In the genomic region with DNA sequence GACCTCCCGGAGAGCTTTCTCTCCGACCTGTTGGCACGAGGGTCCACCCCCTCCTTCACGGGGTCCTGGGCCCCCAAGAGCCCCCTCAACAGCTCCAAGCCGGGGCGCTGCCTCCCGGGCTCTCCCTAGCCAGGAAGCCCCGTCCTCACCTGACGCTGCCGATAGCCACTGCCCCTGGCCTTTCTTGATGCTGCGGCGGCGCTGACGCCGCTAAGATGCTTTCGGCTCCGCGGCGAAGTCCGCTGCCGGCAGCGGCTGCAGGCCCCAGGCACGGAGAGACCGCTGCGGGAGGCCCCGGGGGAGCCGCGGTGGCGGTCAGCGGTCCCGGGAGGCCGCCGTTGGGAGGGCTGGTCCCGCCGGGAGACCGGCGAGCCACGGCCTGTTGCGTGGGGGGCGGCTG, we compare ENCODE assay signal across 8 mouse cellular contexts. TPM values are rescaled to one million over a fixed set of nuclear protein-coding genes. Genes with fewer than 3 reads are reported as not detected.
DNase-seq lines count a peak whose midpoint lies in the region; ATAC-seq and TF ChIP-seq lines count a peak whose summit lies in the region.

No protein-coding gene starts in this region.

- H3K4me1 ChIP-seq in kidney, embryonic 16.5 days (ENCODE audit: insufficient read depth, low read length), result peaks cover 11% of the 10 kb centered on the region
- no peaks in the 10 kb centered on the region for H3K4me1 ChIP-seq in cortical plate, adult 2 months (ENCODE audit: control insufficient read depth, insufficient read depth, low read length)
- peaks cover 12% of the 10 kb centered on the region for H3K4me1 ChIP-seq in hindbrain, embryonic 16.5 days (ENCODE audit: control insufficient read depth, insufficient read depth, low read depth, low read length)
- peaks cover 21% of the 10 kb centered on the region for H3K4me1 ChIP-seq in midbrain, embryonic 15.5 days

- peaks cover 35% of the 10 kb centered on the region for H3K36me3 ChIP-seq in kidney, embryonic 16.5 days (ENCODE audit: insufficient read depth, low read length)
- H3K36me3 ChIP-seq in hindbrain, embryonic 16.5 days (ENCODE audit: control insufficient read depth, insufficient read depth, low read length), result peaks cover 27% of the 10 kb centered on the region
- peaks cover 31% of the 10 kb centered on the region for H3K36me3 ChIP-seq in midbrain, embryonic 15.5 days (replicated peaks)

- H3K27ac ChIP-seq in kidney, embryonic 16.5 days (ENCODE audit: low read length), result peak overlapping the region; percentile 100
- peak overlapping the region; percentile 97 for H3K27ac ChIP-seq in cortical plate, adult 2 months (ENCODE audit: insufficient read depth, low read length)
- peak overlapping the region; percentile 100 for H3K27ac ChIP-seq in hindbrain, embryonic 16.5 days (ENCODE audit: low read depth, low read length)
- peak overlapping the region; percentile 100 for H3K27ac ChIP-seq in midbrain, embryonic 15.5 days

- WGBS in kidney, embryonic 16.5 days, result 0% methylated on average over 40 of the region's 40 CpGs
- WGBS in hindbrain, embryonic 16.5 days, result 0% methylated on average over 38 of the region's 40 CpGs
- WGBS in midbrain, embryonic 15.5 days, result under 1% methylated on average over 40 of the region's 40 CpGs

- ATAC-seq in kidney, embryonic 16.5 days (ENCODE audit: low FRiP score, low TSS enrichment), result no peak
- ATAC-seq in hindbrain, embryonic 16.5 days, result no peak
- no peak; the same call in 1 of the 2 replicates for ATAC-seq in midbrain, embryonic 15.5 days (replicated peaks)

- no peaks in the 10 kb centered on the region for H3K9me3 ChIP-seq in kidney, embryonic 16.5 days (ENCODE audit: low read length)
- no peaks in the 10 kb centered on the region for H3K9me3 ChIP-seq in hindbrain, embryonic 16.5 days (ENCODE audit: control insufficient read depth, low read length)
- no peaks in the 10 kb centered on the region for H3K9me3 ChIP-seq in midbrain, embryonic 15.5 days

- peak overlapping the region; percentile 99 for H3K4me3 ChIP-seq in kidney, embryonic 16.5 days (ENCODE audit: low read length)
- H3K4me3 ChIP-seq in cortical plate, adult 2 months (ENCODE audit: insufficient read depth, low read length), result peak overlapping the region; percentile 55
- peak overlapping the region; percentile 100 for H3K4me3 ChIP-seq in hindbrain, embryonic 16.5 days (ENCODE audit: low read length)
- H3K4me3 ChIP-seq in midbrain, embryonic 15.5 days, result peak overlapping the region; percentile 100

- H3K4me2 ChIP-seq in kidney, embryonic 16.5 days (replicated peaks; ENCODE audit: low read depth, low read length), result peak overlapping the region; percentile 74
- peak overlapping the region; percentile 75 for H3K4me2 ChIP-seq in hindbrain, embryonic 16.5 days (ENCODE audit: low read length)
- H3K4me2 ChIP-seq in midbrain, embryonic 15.5 days, result peak overlapping the region; percentile 75

- peak overlapping the region; percentile 99 for H3K9ac ChIP-seq in kidney, embryonic 16.5 days (replicated peaks; ENCODE audit: low read length)
- peak overlapping the region; percentile 99 for H3K9ac ChIP-seq in hindbrain, embryonic 16.5 days (ENCODE audit: low read depth, low read length)
- H3K9ac ChIP-seq in midbrain, embryonic 15.5 days, result peak overlapping the region; percentile 100

- TF ChIP-seq POLR2A in cortical plate, adult 2 months (IDR thresholded peaks at IDR 0.05; ENCODE audit: extremely low read depth, insufficient read depth, low read length), result no peak

- TF ChIP-seq CTCF in cortical plate, adult 2 months (IDR thresholded peaks at IDR 0.05; ENCODE audit: extremely low read depth, insufficient read depth, low read length), result no peak

- DNase-seq in kidney, adult 11 months, result no peak
- DNase-seq in retina, postnatal 1 day, result no peak
- no peak for DNase-seq in adrenal gland, postnatal 36 days
- no peak for DNase-seq in urinary bladder, postnatal 10 days (ENCODE audit: low spot score)

- H3K27me3 ChIP-seq in kidney, embryonic 16.5 days (ENCODE audit: insufficient read depth, low read length), result no peaks in the 10 kb centered on the region
- no peaks in the 10 kb centered on the region for H3K27me3 ChIP-seq in hindbrain, embryonic 16.5 days (replicated peaks; ENCODE audit: control insufficient read depth, insufficient read depth, low read length)
- H3K27me3 ChIP-seq in midbrain, embryonic 15.5 days (replicated peaks), result no peaks in the 10 kb centered on the region

RNA-seq across cellular contexts. Expression of a gene that starts 0.5 kb away (rescaled TPM):
- 41.5 and 47.9 TPM in 2 replicates for polyA plus RNA-seq in kidney, embryonic 16.5 days (2015; fragmentation: Nextera tagmentation; extraction: Ambion mirVana)
- 119 and 129 TPM in 2 replicates for polyA plus RNA-seq in cortical plate, adult 2 months (2012; rRNA removed)
- polyA plus RNA-seq in hindbrain, embryonic 16.5 days (2015; fragmentation: Nextera tagmentation; extraction: Ambion mirVana), result 48.1 and 59.7 TPM in 2 replicates
- polyA plus RNA-seq in midbrain, embryonic 15.5 days (2015; fragmentation: Nextera tagmentation; extraction: Ambion mirVana), result 75.9 and 83.6 TPM in 2 replicates
- 100 to 1,000 TPM in 1 of 2 experiments, 10 to 100 TPM in 1; 82.9 to 112 TPM for total RNA-seq in adrenal gland, postnatal 36 days (2021)

RNA-seq across cellular contexts. Expression of a gene that starts 15.6 kb away (rescaled TPM):
- 177 and 196 TPM in 2 replicates for polyA plus RNA-seq in kidney, embryonic 16.5 days (2015; fragmentation: Nextera tagmentation; extraction: Ambion mirVana)
- polyA plus RNA-seq in cortical plate, adult 2 months (2012; rRNA removed), result 90.1 and 96.8 TPM in 2 replicates
- polyA plus RNA-seq in hindbrain, embryonic 16.5 days (2015; fragmentation: Nextera tagmentation; extraction: Ambion mirVana), result 136 and 137 TPM in 2 replicates
- 133 and 137 TPM in 2 replicates for polyA plus RNA-seq in midbrain, embryonic 15.5 days (2015; fragmentation: Nextera tagmentation; extraction: Ambion mirVana)
- 100 to 1,000 TPM; 219 to 221 TPM for total RNA-seq in adrenal gland, postnatal 36 days (2021)

RNA-seq across cellular contexts. Expression of a gene that starts 27.5 kb away (rescaled TPM):
- polyA plus RNA-seq in kidney, embryonic 16.5 days (2015; fragmentation: Nextera tagmentation; extraction: Ambion mirVana), result 62.5 and 66.5 TPM in 2 replicates
- 63.7 and 66.0 TPM in 2 replicates for polyA plus RNA-seq in cortical plate, adult 2 months (2012; rRNA removed)
- 70.7 and 76.5 TPM in 2 replicates for polyA plus RNA-seq in hindbrain, embryonic 16.5 days (2015; fragmentation: Nextera tagmentation; extraction: Ambion mirVana)
- 84.3 and 87.0 TPM in 2 replicates for polyA plus RNA-seq in midbrain, embryonic 15.5 days (2015; fragmentation: Nextera tagmentation; extraction: Ambion mirVana)
- total RNA-seq in adrenal gland, postnatal 36 days (2021), result 10 to 100 TPM; 55.3 to 59.5 TPM

RNA-seq across cellular contexts. Expression of a gene that starts 39.8 kb away (rescaled TPM):
- polyA plus RNA-seq in kidney, embryonic 16.5 days (2015; fragmentation: Nextera tagmentation; extraction: Ambion mirVana), result 7.1 and 7.8 TPM in 2 replicates
- polyA plus RNA-seq in cortical plate, adult 2 months (2012; rRNA removed), result 0.52 and 0.57 TPM in 2 replicates
- 0.56 and 14.3 TPM in 2 replicates for polyA plus RNA-seq in hindbrain, embryonic 16.5 days (2015; fragmentation: Nextera tagmentation; extraction: Ambion mirVana)
- polyA plus RNA-seq in midbrain, embryonic 15.5 days (2015; fragmentation: Nextera tagmentation; extraction: Ambion mirVana), result 0.34 and 0.58 TPM in 2 replicates
- under 1 TPM in 1 of 2 experiments, not detected in 1; 0.33 TPM for total RNA-seq in adrenal gland, postnatal 36 days (2021)
